ENCODE assay signal across 28 mouse cellular contexts in genomic region chr4:67796050-67796449, GRCm38 (mm10).
DNase-seq lines count a peak whose midpoint lies in the region; ATAC-seq and TF ChIP-seq lines count a peak whose summit lies in the region.
"Had no signal": no experiment of that assay in that cellular context is flagged by ENCODE, and none has a peak within 500 bp of the region (broad histone marks: within the 10 kb centered on the region; RNA-seq: fewer than 3 reads in every experiment).

No protein-coding gene starts in this region.

- H3K4me3 ChIP-seq in forebrain, embryonic 15.5 days, result no peak overlapping the region
- no peak overlapping the region for H3K4me3 ChIP-seq in forebrain, postnatal 0 days (ENCODE audit: low read depth, low read length)
- H3K4me3 ChIP-seq in midbrain, embryonic 14.5 days (replicated peaks; ENCODE audit: low read depth, low read length), result no peak overlapping the region
- no peak overlapping the region for H3K4me3 ChIP-seq in midbrain, embryonic 15.5 days
- H3K4me3 ChIP-seq: forebrain, embryonic 10.5 days; heart, adult 2 months; heart, embryonic 10.5 days; heart, embryonic 13.5 days; intestine, embryonic 15.5 days had no signal

- H3K9ac ChIP-seq in forebrain, embryonic 15.5 days (replicated peaks), result no peak overlapping the region
- H3K9ac ChIP-seq in forebrain, postnatal 0 days, result no peak overlapping the region
- H3K9ac ChIP-seq in midbrain, embryonic 14.5 days (replicated peaks; ENCODE audit: low read length), result no peak overlapping the region
- no peak overlapping the region for H3K9ac ChIP-seq in midbrain, embryonic 15.5 days
- H3K9ac ChIP-seq: heart, embryonic 13.5 days; hindbrain, embryonic 14.5 days; intestine, embryonic 15.5 days had no signal

- no peaks in the 10 kb centered on the region for H3K27me3 ChIP-seq in forebrain, embryonic 15.5 days
- H3K27me3 ChIP-seq in forebrain, postnatal 0 days (ENCODE audit: insufficient read depth, low read length), result no peaks in the 10 kb centered on the region
- no peaks in the 10 kb centered on the region for H3K27me3 ChIP-seq in midbrain, embryonic 14.5 days (ENCODE audit: control insufficient read depth, insufficient read depth, low read length)
- H3K27me3 ChIP-seq in midbrain, embryonic 15.5 days (replicated peaks), result no peaks in the 10 kb centered on the region
- H3K27me3 ChIP-seq: CH12.LX; heart, embryonic 13.5 days; intestine, embryonic 15.5 days; Patski had no signal

- no peak overlapping the region for H3K4me2 ChIP-seq in forebrain, embryonic 15.5 days (replicated peaks)
- H3K4me2 ChIP-seq in forebrain, postnatal 0 days (ENCODE audit: low read depth), result no peak overlapping the region
- H3K4me2 ChIP-seq in midbrain, embryonic 14.5 days (ENCODE audit: low read length), result no peak overlapping the region
- no peak overlapping the region for H3K4me2 ChIP-seq in midbrain, embryonic 15.5 days
- H3K4me2 ChIP-seq: heart, embryonic 13.5 days; hindbrain, embryonic 14.5 days; intestine, embryonic 15.5 days had no signal

- no peaks in the 10 kb centered on the region for H3K9me3 ChIP-seq in forebrain, embryonic 15.5 days
- H3K9me3 ChIP-seq in forebrain, postnatal 0 days (ENCODE audit: low read length), result no peaks in the 10 kb centered on the region
- H3K9me3 ChIP-seq in midbrain, embryonic 14.5 days (ENCODE audit: control insufficient read depth, low read length), result no peaks in the 10 kb centered on the region
- no peaks in the 10 kb centered on the region for H3K9me3 ChIP-seq in midbrain, embryonic 15.5 days
- H3K9me3 ChIP-seq: forebrain, embryonic 10.5 days; G1E; heart, embryonic 10.5 days; heart, embryonic 13.5 days; intestine, embryonic 15.5 days had no signal

- TF ChIP-seq CTCF in forebrain, postnatal 0 days (IDR thresholded peaks at IDR 0.05; ENCODE audit: low read depth), result no peak

- H3K4me1 ChIP-seq in forebrain, embryonic 15.5 days, result peaks cover 8% of the 10 kb centered on the region; the same call in 1 of the 2 replicates
- no peaks in the 10 kb centered on the region for H3K4me1 ChIP-seq in forebrain, postnatal 0 days (ENCODE audit: insufficient read depth)
- no peaks in the 10 kb centered on the region for H3K4me1 ChIP-seq in midbrain, embryonic 14.5 days (ENCODE audit: control insufficient read depth, insufficient read depth, low read length)
- peaks cover 5% of the 10 kb centered on the region; the same call in 1 of the 2 replicates for H3K4me1 ChIP-seq in midbrain, embryonic 15.5 days
- H3K4me1 ChIP-seq: heart, embryonic 10.5 days; heart, embryonic 13.5 days; intestine, embryonic 15.5 days had no signal

- DNase-seq in embryo, embryonic 11 days, result peak; percentile 2
- no peak for DNase-seq in embryo, embryonic 10 days (ENCODE audit: low spot score)
- DNase-seq in forebrain, postnatal 0 days, result no peak
- peak; percentile 13 for DNase-seq in midbrain, embryonic 14.5 days
- no peak for DNase-seq in right cerebral cortex, postnatal 25 days
- DNase-seq: adrenal gland, postnatal 10 days; adrenal gland, postnatal 36 days; B cell, adult 2 months; cerebellum, adult 11-12 months; cerebellum, adult 8-10 months; cerebellum, postnatal 10 days; cerebellum, postnatal 36 days; gastrocnemius, postnatal 10 days; gastrocnemius, postnatal 36 days; heart, adult 2 months; heart, postnatal 14 days; heart, postnatal 4 days; kidney, adult 11 months had no signal

- H3K36me3 ChIP-seq in forebrain, embryonic 15.5 days, result no peaks in the 10 kb centered on the region
- no peaks in the 10 kb centered on the region for H3K36me3 ChIP-seq in forebrain, postnatal 0 days (ENCODE audit: insufficient read depth)
- H3K36me3 ChIP-seq in midbrain, embryonic 14.5 days (ENCODE audit: control insufficient read depth, insufficient read depth, low read length), result no peaks in the 10 kb centered on the region
- no peaks in the 10 kb centered on the region for H3K36me3 ChIP-seq in midbrain, embryonic 15.5 days (replicated peaks)
- H3K36me3 ChIP-seq: forebrain, embryonic 10.5 days; G1E; heart, embryonic 10.5 days; heart, embryonic 13.5 days; intestine, embryonic 15.5 days had no signal

- H3K27ac ChIP-seq in forebrain, embryonic 15.5 days (replicated peaks), result no peak overlapping the region
- H3K27ac ChIP-seq in forebrain, postnatal 0 days (ENCODE audit: low read depth, low read length), result no peak overlapping the region
- no peak overlapping the region for H3K27ac ChIP-seq in midbrain, embryonic 14.5 days (replicated peaks; ENCODE audit: low read depth, low read length)
- no peak overlapping the region for H3K27ac ChIP-seq in midbrain, embryonic 15.5 days
- H3K27ac ChIP-seq: forebrain, embryonic 10.5 days; heart, adult 2 months; heart, embryonic 10.5 days; heart, embryonic 13.5 days; hindbrain, embryonic 14.5 days; intestine, embryonic 15.5 days had no signal

- WGBS in forebrain, embryonic 15.5 days, result 3% methylated on average over 1 of the region's 1 CpGs
- 9% methylated on average over 1 of the region's 1 CpGs for WGBS in forebrain, postnatal 0 days
- 27% methylated on average over 1 of the region's 1 CpGs for WGBS in midbrain, embryonic 14.5 days
- 30% methylated on average over 1 of the region's 1 CpGs for WGBS in midbrain, embryonic 15.5 days

- 0 out of 2 replicates have a peak, but pooled peaks have one; percentile 41 for ATAC-seq in forebrain, embryonic 15.5 days (replicated peaks)
- ATAC-seq in forebrain, postnatal 0 days, result no peak
- ATAC-seq in midbrain, embryonic 14.5 days (ENCODE audit: low FRiP score, low TSS enrichment), result no peak
- ATAC-seq in midbrain, embryonic 15.5 days (replicated peaks), result no peak
- ATAC-seq: intestine, embryonic 15.5 days; Patski had no signal

Comparison
In these comparisons a context has a peak if more than half of its experiments do, and no peak if none do; other contexts are left out.
1. DNase-seq: peak in embryo, embryonic 11 days (single experiment) and midbrain, embryonic 14.5 days (single experiment); none in embryo, embryonic 10 days (single experiment), forebrain, postnatal 0 days (single experiment) and right cerebral cortex, postnatal 25 days (single experiment).